Mouse (Mus musculus) liver, embryonic 14.5 days (tissue): ENCODE measurements around the gene Dntt. TPM values are rescaled to one million over a fixed set of nuclear protein-coding genes. Genes with fewer than 3 reads are reported as not detected.
A peak's percentile ranks its signal among the peaks of the same experiment; 100 is the strongest.

ENCODE experiments used
- ATAC-seq: fragments of 200-750 bp; cut with Nextera tagmentation; 2 replicates; pipeline ENCODE4 v1.8.0; 2017; ENCODE audit warnings: moderate number of reproducible peaks, mild to moderate bottlenecking, moderate library complexity; ENCODE audit not compliant: insufficient read depth
- DNase-seq, 3 experiments: peaks; one replicate each; pipeline ENCODE4 v3.0.0-alpha.2; 2012 to 2013; ENCODE audit warnings: low read depth in 3 of 3, low spot score in 3 of 3
- H3K27ac ChIP-seq: fragments of 300-500 bp; sonication (generic); 2 replicates; pipeline ENCODE4 v1.5.1; 2014; ENCODE audit warnings: moderate library complexity, mild to moderate bottlenecking, control low read depth, inconsistent platforms
- H3K27me3 ChIP-seq: fragments of 300-500 bp; sonication (generic); 2 replicates; pipeline ENCODE4 v1.6.1; 2014; ENCODE audit warnings: mild to moderate bottlenecking, low read length, moderate library complexity; ENCODE audit not compliant: control insufficient read depth, insufficient read depth
- H3K36me3 ChIP-seq: fragments of 300-500 bp; sonication (generic); replicated peaks from 2 replicates; pipeline ENCODE4 v1.6.1; 2014; ENCODE audit warnings: low read depth; ENCODE audit not compliant: control insufficient read depth, insufficient read depth
- H3K4me1 ChIP-seq, 2 experiments: fragments of 200-500 bp in 1 of 2; fragments of 300-500 bp in 1 of 2; sonication (generic) in 1 of 2; replicated peaks; 2 replicates each; pipeline ENCODE4 v1.6.1; 2012 to 2014; ENCODE audit warnings: antibody characterized with exemption in 1 of 2, inconsistent platforms in 1 of 2, low read length in 1 of 2; ENCODE audit not compliant: control insufficient read depth in 2 of 2, insufficient read depth in 2 of 2
- H3K4me2 ChIP-seq: fragments of 300-500 bp; sonication (generic); 2 replicates; pipeline ENCODE4 v1.6.1; 2014; ENCODE audit warnings: low read depth, mild to moderate bottlenecking, control low read depth, moderate library complexity
- H3K4me3 ChIP-seq, 2 experiments: fragments of 200-500 bp in 1 of 2; fragments of 300-500 bp in 1 of 2; sonication (generic) in 1 of 2; 2 replicates each; pipeline ENCODE4 v1.5.1; 2012 to 2014; ENCODE audit warnings: low read depth in 2 of 2, low read length in 2 of 2, mild to moderate bottlenecking in 2 of 2, control low read depth in 1 of 2, inconsistent platforms in 1 of 2, moderate library complexity in 1 of 2; ENCODE audit not compliant: insufficient read depth in 1 of 2
- H3K9ac ChIP-seq: fragments of 300-500 bp; sonication (generic); replicated peaks from 2 replicates; pipeline ENCODE4 v1.6.1; 2014; ENCODE audit warnings: mild to moderate bottlenecking, control low read depth, moderate library complexity
- H3K9me3 ChIP-seq: fragments of 300-500 bp; sonication (generic); 2 replicates; pipeline ENCODE4 v1.6.1; 2016; ENCODE audit warnings: low read length, mixed read lengths; ENCODE audit not compliant: control insufficient read depth
- CTCF ChIP-seq: IDR thresholded peaks from 2 replicates; pipeline ENCODE4 v1.5.1; 2016; ENCODE audit warnings: antibody characterized with exemption, low read depth, control low read depth
- EP300 ChIP-seq: IDR thresholded peaks from 2 replicates; pipeline ENCODE4 v1.6.1; 2016; ENCODE audit warnings: antibody characterized with exemption, low read depth
- WGBS: fragments of 180-500 bp; shearing (Covaris S2); extraction: QIAGEN DNeasy Blood & Tissue Kit; methylation state at CpG from one replicate; pipeline ENCODE4 v1.1.7; 2014; ENCODE audit not compliant: insufficient replicate concordance; 5-methylcytosine and 5-hydroxymethylcytosine counted together
- polyA plus RNA-seq, 2 experiments: library from polyadenylated mRNA; depleted of rRNA in 1 of 2; stranded (reverse) in 1 of 2; unstranded in 1 of 2; fragments of >200 nt; fragmentation: Nextera tagmentation in 1 of 2; extraction: Ambion mirVana in 1 of 2; gene quantifications; 2 replicates each; pipeline versions ENCODE4 v1.2.1 to v1.2.3; 2012 to 2014

Gene Dntt
- polyA plus RNA-seq, 2 experiments: 0.09 TPM; not detected in 1

DNA sequence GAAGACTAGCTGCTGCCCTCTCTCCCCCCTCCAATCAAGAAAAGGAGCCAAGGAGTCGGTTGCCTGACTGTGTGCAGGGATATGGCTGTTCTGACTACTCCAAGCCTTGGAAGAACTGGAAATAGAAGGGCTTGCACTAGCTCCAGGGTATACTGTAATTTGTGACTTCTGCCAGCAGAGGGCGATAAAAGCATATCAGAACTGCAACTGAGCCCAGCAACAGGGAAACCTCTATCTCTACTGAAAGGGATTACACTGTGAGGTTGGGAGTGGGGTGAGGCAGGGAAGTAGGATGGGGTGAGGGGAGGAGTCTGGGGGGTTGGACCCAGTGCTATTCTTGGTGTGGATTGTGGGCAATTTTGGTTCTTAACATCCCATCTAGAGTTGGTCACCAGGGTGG lies 57.6 kb downstream of the Dntt start:
- ATAC-seq (no peak), DNase-seq (peak; percentile 17 to 30 (median 30))
- H3K27me3 ChIP-seq: peaks cover 6% of the 10 kb centered on the region; the same call in 1 of the 2 replicates
- no peaks in the 10 kb centered on the region for H3K9me3 ChIP-seq
- no peak overlapping the region for H3K9ac ChIP-seq
- no peak overlapping the region for H3K4me2 ChIP-seq
- H3K36me3 ChIP-seq: no peaks in the 10 kb centered on the region
- H3K4me3 ChIP-seq: no peak overlapping the region
- TF ChIP-seq CTCF (peak; percentile 85), EP300 (no peak)
- 2% methylated on average over 2 of the region's 2 CpGs for WGBS
- no peaks in the 10 kb centered on the region for H3K4me1 ChIP-seq
- H3K27ac ChIP-seq: no peak overlapping the region

- DNase-seq (no peak), ATAC-seq (no peak)
- Histone ChIP-seq H3K4me2 (no peak overlapping the region), H3K36me3 (no peaks in the 10 kb centered on the region), H3K27me3 (peaks cover 6% of the 10 kb centered on the region; the same call in 1 of the 2 replicates), H3K9me3 (no peaks in the 10 kb centered on the region), H3K4me1 (no peaks in the 10 kb centered on the region), H3K9ac (no peak overlapping the region), H3K4me3 (no peak overlapping the region), H3K27ac (no peak overlapping the region)
- TF ChIP-seq CTCF: no peak
- TF ChIP-seq EP300: no peak
- WGBS: 20% methylated on average over 4 of the region's 4 CpGs
These were observed 58.8 kb downstream of the Dntt start for GRCm38 (mm10) chr19:41087901-41088300.

DNA sequence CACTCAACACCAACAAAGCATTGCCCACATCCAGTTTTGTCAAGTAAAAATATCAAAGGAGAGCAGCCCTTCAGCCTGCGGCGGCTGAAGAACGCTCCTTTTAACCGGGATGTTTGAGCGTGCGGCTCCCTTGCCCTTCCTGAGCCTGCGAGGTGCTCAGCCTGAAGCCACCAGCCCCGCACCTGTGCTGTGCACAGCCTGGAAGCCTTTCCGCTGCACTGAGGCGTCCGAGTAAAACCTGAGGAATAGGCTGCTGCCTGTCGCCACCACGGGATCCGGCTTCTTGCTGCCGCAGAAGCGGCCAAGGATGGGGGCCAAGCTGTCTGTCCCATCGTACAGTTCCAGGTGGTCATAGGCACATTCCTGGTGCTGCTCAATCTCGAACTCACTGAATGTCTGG lies 59.4 kb downstream of the Dntt start:
- no peak overlapping the region for H3K27ac ChIP-seq
- peaks cover 6% of the 10 kb centered on the region; the same call in 1 of the 2 replicates for H3K27me3 ChIP-seq
- ATAC-seq (no peak), DNase-seq (no peak)
- no peaks in the 10 kb centered on the region for H3K9me3 ChIP-seq
- no peak overlapping the region for H3K9ac ChIP-seq
- WGBS: 31% methylated on average over 18 of the region's 18 CpGs
- no peak overlapping the region for H3K4me3 ChIP-seq
- TF ChIP-seq CTCF (no peak), EP300 (no peak)
- no peak overlapping the region; the same call in 1 of the 2 replicates for H3K4me2 ChIP-seq
- no peaks in the 10 kb centered on the region for H3K4me1 ChIP-seq
- H3K36me3 ChIP-seq: no peaks in the 10 kb centered on the region

GRCm38 (mm10) chr19:41089833-41090232 lies 60.8 kb downstream of the Dntt start:
- no peak overlapping the region for H3K4me2 ChIP-seq
- H3K4me3 ChIP-seq: no peak overlapping the region
- H3K27me3 ChIP-seq: peaks cover 6% of the 10 kb centered on the region; the same call in 1 of the 2 replicates
- WGBS: 4% methylated on average over 5 of the region's 5 CpGs
- H3K4me1 ChIP-seq: no peaks in the 10 kb centered on the region
- ATAC-seq (no peak), DNase-seq (peak in 2 of 3 experiments; percentile 6)
- no peaks in the 10 kb centered on the region for H3K36me3 ChIP-seq
- H3K27ac ChIP-seq: no peak overlapping the region
- TF ChIP-seq CTCF (peak; percentile 79), EP300 (no peak)
- no peak overlapping the region for H3K9ac ChIP-seq
- H3K9me3 ChIP-seq: no peaks in the 10 kb centered on the region

- no peak overlapping the region for H3K4me2 ChIP-seq
- ATAC-seq (no peak), DNase-seq (no peak)
- H3K9ac ChIP-seq: no peak overlapping the region
- peaks cover 6% of the 10 kb centered on the region; the same call in 1 of the 2 replicates for H3K27me3 ChIP-seq
- H3K4me3 ChIP-seq: no peak overlapping the region
- H3K36me3 ChIP-seq: no peaks in the 10 kb centered on the region
- no peak for TF ChIP-seq CTCF
- TF ChIP-seq EP300: no peak
- no peaks in the 10 kb centered on the region for H3K9me3 ChIP-seq
- H3K27ac ChIP-seq: no peak overlapping the region
- H3K4me1 ChIP-seq: no peaks in the 10 kb centered on the region
- 12% methylated on average over 2 of the region's 2 CpGs for WGBS
These were observed 62.8 kb downstream of the Dntt start for GRCm38 (mm10) chr19:41091901-41092300.
